Mouse (Mus musculus): Measurements from ENCODE around the gene Ncam1. TPM values are rescaled to one million over a fixed set of nuclear protein-coding genes. Genes with fewer than 3 reads are reported as not detected.

Gene Ncam1
- polyA plus RNA-seq, 1 experiment from 2014 or later: 126 TPM

GRCm38 (mm10) chr9:49542593-49542992 is 256.1 kb downstream of the Ncam1 start:
- 89% methylated on average over 4 of the region's 4 CpGs for WGBS
- H3K4me1 ChIP-seq (replicated peaks): peaks cover 22% of the 10 kb centered on the region
- DNase-seq (ENCODE audit: low spot score): no peak
- no peak overlapping the region for H3K4me3 ChIP-seq
- H3K27ac ChIP-seq: no peak overlapping the region
- H3K27me3 ChIP-seq (ENCODE audit: insufficient read depth, poor library complexity, severe bottlenecking): no peaks in the 10 kb centered on the region
- H3K9me3 ChIP-seq: no peaks in the 10 kb centered on the region
- H3K36me3 ChIP-seq: peaks cover 55% of the 10 kb centered on the region

GRCm38 (mm10) chr9:49537814-49538213 is 260.9 kb downstream of the Ncam1 start:
- 58% methylated on average over 6 of the region's 6 CpGs for WGBS
- no peak for DNase-seq (ENCODE audit: low spot score)
- Histone ChIP-seq H3K9me3 (no peaks in the 10 kb centered on the region), H3K27me3 (ENCODE audit: insufficient read depth, poor library complexity, severe bottlenecking) (no peaks in the 10 kb centered on the region), H3K36me3 (peaks cover 21% of the 10 kb centered on the region), H3K4me1 (replicated peaks) (peaks cover 65% of the 10 kb centered on the region), H3K4me3 (no peak overlapping the region), H3K27ac (peak overlapping the region; percentile 37)

DNA sequence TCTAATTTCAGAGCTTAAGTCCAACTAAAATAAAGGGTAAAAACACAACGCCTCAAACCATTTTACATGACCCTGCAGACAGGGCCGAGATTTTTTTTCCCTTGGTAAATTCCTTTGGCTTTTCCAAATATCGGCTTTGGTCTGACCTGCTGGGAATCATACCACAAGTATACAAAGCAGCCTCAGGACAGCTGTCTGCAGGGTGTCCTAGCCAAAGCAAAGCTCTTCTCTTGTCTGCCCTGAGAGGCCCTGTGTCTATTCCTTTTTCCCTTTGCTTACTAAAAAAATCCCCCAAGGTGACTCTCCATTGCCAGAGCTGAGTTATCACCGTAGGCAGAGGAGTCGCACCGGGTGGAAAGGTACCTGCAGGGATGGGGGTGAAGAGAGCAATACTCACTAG is 262.1 kb downstream of the Ncam1 start:
- no peak for DNase-seq (ENCODE audit: low spot score)
- Histone ChIP-seq H3K27ac (0 out of 2 replicates have a peak overlapping the region, but pooled peaks have one; percentile 9), H3K36me3 (peaks cover 9% of the 10 kb centered on the region), H3K27me3 (ENCODE audit: insufficient read depth, poor library complexity, severe bottlenecking) (no peaks in the 10 kb centered on the region), H3K9me3 (no peaks in the 10 kb centered on the region), H3K4me3 (no peak overlapping the region), H3K4me1 (replicated peaks) (peaks cover 65% of the 10 kb centered on the region)
- 61% methylated on average over 6 of the region's 6 CpGs for WGBS

DNA sequence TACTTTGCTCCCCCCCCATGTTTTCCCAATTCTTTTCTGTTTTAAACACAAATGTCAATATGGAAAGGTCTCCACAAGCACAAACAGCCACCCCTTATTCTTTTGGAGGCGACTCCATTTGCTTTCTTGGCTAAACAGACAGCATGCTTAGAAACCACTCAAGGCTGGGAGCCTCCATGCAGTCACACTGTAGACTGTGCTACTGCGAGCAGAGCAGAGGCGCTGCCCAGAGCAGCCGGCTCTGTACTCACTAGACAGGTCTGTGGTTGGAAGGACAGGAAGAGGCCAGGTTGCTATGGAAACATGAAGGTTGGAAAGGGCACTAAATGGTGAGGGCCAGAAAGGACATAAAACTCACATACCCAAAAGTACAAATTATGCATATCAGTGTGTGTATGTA is 263.8 kb downstream of the Ncam1 start:
- Histone ChIP-seq H3K4me1 (replicated peaks) (peaks cover 76% of the 10 kb centered on the region), H3K9me3 (no peaks in the 10 kb centered on the region), H3K27me3 (ENCODE audit: insufficient read depth, poor library complexity, severe bottlenecking) (no peaks in the 10 kb centered on the region), H3K36me3 (no peaks in the 10 kb centered on the region), H3K4me3 (no peak overlapping the region), H3K27ac (peak overlapping the region; percentile 77)
- DNase-seq (ENCODE audit: low spot score): no peak
- 49% methylated on average over 4 of the region's 4 CpGs for WGBS

DNA sequence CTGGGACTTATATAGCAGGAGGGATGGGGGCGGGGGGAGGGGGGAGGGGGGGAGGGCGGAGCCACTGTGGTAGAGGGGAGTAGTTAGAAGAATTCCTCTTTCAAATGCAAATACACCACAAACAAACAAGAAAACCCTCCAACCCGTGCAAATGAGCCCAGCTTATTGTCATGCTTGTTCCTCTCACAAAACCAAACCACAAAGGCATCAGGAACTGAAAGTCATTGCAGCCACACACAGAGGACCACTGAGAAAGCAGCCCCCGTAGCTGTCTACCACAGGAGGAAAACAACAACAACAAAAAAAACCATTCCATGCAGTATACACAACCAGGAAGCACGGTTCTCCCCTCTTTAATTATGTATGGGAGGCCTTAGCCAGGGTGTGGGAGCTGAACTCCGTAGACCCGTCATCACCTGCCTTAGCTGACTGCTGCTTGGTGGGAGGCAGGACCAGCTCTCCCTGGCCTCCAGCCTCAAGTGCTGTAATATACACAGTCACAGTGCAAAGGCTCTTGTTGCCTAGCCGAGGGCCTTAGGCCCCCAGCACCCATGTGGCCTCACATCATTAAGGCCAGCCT is 264.7 kb downstream of the Ncam1 start:
- Histone ChIP-seq H3K4me1 (replicated peaks) (peaks cover 68% of the 10 kb centered on the region), H3K27me3 (ENCODE audit: insufficient read depth, poor library complexity, severe bottlenecking) (no peaks in the 10 kb centered on the region), H3K4me3 (no peak overlapping the region), H3K36me3 (no peaks in the 10 kb centered on the region), H3K9me3 (no peaks in the 10 kb centered on the region), H3K27ac (peak overlapping the region; percentile 77)
- no peak for DNase-seq (ENCODE audit: low spot score)
- 17% methylated on average over 8 of the region's 8 CpGs for WGBS

DNA sequence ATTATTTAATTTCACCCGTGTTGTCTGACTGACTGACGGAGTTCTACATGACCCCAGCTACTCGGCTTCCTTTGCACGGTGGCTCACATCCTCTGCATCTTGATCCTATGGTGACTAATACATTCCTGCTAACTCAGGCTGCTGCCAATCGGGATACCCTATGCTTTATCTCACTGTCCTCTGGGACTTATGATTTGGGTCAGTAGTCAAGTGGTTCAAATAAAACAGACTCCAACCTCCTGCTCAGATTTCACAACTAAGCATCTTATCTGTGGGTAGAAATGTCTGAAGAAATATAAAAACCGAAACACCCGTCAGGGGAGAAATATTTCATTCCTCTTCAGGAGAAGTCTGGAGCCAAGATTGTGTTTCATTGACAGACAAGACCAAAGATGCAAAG is 265.3 kb downstream of the Ncam1 start:
- no peaks in the 10 kb centered on the region for H3K36me3 ChIP-seq
- no peak overlapping the region for H3K4me3 ChIP-seq
- DNase-seq (ENCODE audit: low spot score): no peak
- peaks cover 63% of the 10 kb centered on the region for H3K4me1 ChIP-seq (replicated peaks)
- WGBS: 79% methylated on average over 7 of the region's 7 CpGs
- no peak overlapping the region for H3K27ac ChIP-seq
- no peaks in the 10 kb centered on the region for H3K9me3 ChIP-seq
- no peaks in the 10 kb centered on the region for H3K27me3 ChIP-seq (ENCODE audit: insufficient read depth, poor library complexity, severe bottlenecking)

DNA sequence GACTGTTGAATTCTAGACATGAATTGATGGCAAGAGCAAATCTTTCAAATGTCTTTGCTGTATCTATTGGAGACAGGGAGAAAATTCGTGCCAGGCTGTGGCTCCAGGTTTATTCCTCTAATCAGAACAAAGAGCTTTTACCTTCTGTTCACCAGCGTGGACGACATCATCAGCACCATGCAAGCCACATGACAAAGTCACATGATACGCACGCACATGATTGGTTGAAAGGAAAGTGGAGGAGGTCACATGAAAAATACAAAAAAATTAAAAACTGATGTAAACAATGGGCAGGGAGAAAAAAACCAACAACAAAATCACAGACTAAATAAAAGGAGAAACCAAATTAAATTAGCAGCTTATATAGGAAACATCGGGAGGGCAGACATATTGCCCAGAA is 266.9 kb downstream of the Ncam1 start:
- no peak overlapping the region for H3K27ac ChIP-seq
- H3K27me3 ChIP-seq (ENCODE audit: insufficient read depth, poor library complexity, severe bottlenecking): no peaks in the 10 kb centered on the region
- H3K4me3 ChIP-seq: no peak overlapping the region
- peaks cover 52% of the 10 kb centered on the region for H3K4me1 ChIP-seq (replicated peaks)
- no peaks in the 10 kb centered on the region for H3K36me3 ChIP-seq
- no peak for DNase-seq (ENCODE audit: low spot score)
- 91% methylated on average over 6 of the region's 6 CpGs for WGBS
- no peaks in the 10 kb centered on the region for H3K9me3 ChIP-seq

DNA sequence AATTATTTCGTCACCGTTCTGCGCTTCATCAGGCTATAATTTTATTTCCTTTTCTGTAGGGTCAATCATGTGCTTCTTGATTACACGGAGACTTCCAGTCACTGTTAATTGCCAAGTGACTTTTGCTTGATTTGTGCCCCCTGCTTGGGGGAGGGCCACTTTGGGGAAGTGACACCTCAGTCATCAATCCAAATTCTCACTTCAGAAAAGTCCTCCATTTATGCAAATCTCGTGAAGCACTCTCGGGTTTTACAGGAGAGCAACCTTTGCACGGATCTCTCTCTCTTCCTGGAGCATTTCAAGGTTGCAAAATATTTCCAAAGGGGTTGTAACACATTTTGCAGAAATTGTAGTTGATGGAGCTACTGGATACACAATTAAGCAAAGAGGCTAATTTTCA is 267.5 kb downstream of the Ncam1 start:
- 66% methylated on average over 7 of the region's 7 CpGs for WGBS
- Histone ChIP-seq H3K4me3 (no peak overlapping the region), H3K4me1 (replicated peaks) (peaks cover 50% of the 10 kb centered on the region), H3K27ac (no peak overlapping the region), H3K27me3 (ENCODE audit: insufficient read depth, poor library complexity, severe bottlenecking) (no peaks in the 10 kb centered on the region), H3K36me3 (no peaks in the 10 kb centered on the region), H3K9me3 (no peaks in the 10 kb centered on the region)
- DNase-seq (ENCODE audit: low spot score): no peak

GRCm38 (mm10) chr9:49530739-49531138 is 268.0 kb downstream of the Ncam1 start:
- H3K27me3 ChIP-seq (ENCODE audit: insufficient read depth, poor library complexity, severe bottlenecking): no peaks in the 10 kb centered on the region
- H3K36me3 ChIP-seq: no peaks in the 10 kb centered on the region
- H3K4me1 ChIP-seq (replicated peaks): peaks cover 44% of the 10 kb centered on the region
- 32% methylated on average over 4 of the region's 4 CpGs for WGBS
- no peak overlapping the region for H3K4me3 ChIP-seq
- no peaks in the 10 kb centered on the region for H3K9me3 ChIP-seq
- DNase-seq (ENCODE audit: low spot score): no peak
- no peak overlapping the region for H3K27ac ChIP-seq

DNA sequence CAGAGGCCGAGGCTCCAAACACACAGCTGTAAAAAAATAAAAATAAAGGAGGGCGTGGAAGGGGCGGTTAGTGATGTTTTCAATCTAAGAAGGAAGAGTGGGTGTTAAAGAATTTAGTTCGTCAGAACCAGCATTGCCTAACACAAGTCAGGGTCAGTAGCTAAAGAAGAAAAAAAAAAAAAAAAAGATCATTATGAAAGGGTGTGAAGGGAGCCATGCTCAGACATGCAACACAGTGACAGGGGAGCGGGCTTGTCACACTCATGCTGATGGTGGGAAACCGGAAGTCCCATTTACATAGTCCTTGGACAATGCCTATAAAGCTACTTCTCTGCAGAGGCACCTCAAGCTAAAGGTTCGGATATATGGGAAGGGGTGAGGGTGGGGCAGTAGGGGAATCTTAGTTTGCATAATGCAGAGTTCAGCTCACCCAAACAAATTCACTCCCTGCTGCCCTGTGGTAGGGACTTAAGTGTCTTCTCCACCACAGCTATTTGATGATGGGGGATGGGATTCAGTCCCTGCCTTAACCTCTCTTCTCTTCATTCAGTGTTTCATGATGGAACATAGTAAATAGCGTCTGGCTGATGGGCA is 269.3 kb downstream of the Ncam1 start:
- no peaks in the 10 kb centered on the region for H3K9me3 ChIP-seq
- no peaks in the 10 kb centered on the region for H3K27me3 ChIP-seq (ENCODE audit: insufficient read depth, poor library complexity, severe bottlenecking)
- H3K4me3 ChIP-seq: no peak overlapping the region
- H3K36me3 ChIP-seq: no peaks in the 10 kb centered on the region
- WGBS: 76% methylated on average over 8 of the region's 8 CpGs
- peaks cover 38% of the 10 kb centered on the region for H3K4me1 ChIP-seq (replicated peaks)
- H3K27ac ChIP-seq: no peak overlapping the region
- DNase-seq (ENCODE audit: low spot score): no peak

DNA sequence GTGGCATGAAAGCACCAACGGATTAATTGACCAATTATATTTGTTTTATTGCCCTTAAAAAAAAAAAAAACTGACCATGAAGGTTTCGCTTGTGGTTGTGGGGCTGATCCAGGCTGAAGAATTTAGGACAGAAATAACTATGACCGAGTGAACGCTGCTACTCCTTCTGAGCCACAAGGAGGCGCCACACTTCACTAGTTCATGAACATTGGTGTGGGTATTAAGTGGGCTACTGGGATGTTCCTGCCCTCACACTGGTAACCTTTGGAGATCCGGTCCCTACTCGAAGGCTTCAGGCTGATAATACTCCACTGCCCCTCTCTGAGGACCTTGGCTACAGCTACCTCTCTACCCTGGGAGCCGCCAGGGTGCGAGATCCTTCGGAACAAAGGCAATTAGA is 269.8 kb downstream of the Ncam1 start:
- Histone ChIP-seq H3K4me3 (no peak overlapping the region), H3K9me3 (no peaks in the 10 kb centered on the region), H3K4me1 (replicated peaks) (peaks cover 33% of the 10 kb centered on the region), H3K36me3 (no peaks in the 10 kb centered on the region), H3K27me3 (ENCODE audit: insufficient read depth, poor library complexity, severe bottlenecking) (no peaks in the 10 kb centered on the region), H3K27ac (no peak overlapping the region)
- peak; percentile 37 for DNase-seq (ENCODE audit: low spot score)
- 59% methylated on average over 10 of the region's 10 CpGs for WGBS

- Histone ChIP-seq H3K4me3 (no peak overlapping the region), H3K27ac (no peak overlapping the region), H3K36me3 (no peaks in the 10 kb centered on the region), H3K4me1 (replicated peaks) (peaks cover 24% of the 10 kb centered on the region), H3K27me3 (ENCODE audit: insufficient read depth, poor library complexity, severe bottlenecking) (no peaks in the 10 kb centered on the region), H3K9me3 (no peaks in the 10 kb centered on the region)
- no peak for DNase-seq (ENCODE audit: low spot score)
- 82% methylated on average over 5 of the region's 5 CpGs for WGBS
Observed at GRCm38 (mm10) chr9:49528026-49528425, 270.7 kb downstream of the Ncam1 start.

GRCm38 (mm10) chr9:49527340-49527739 is 271.4 kb downstream of the Ncam1 start:
- H3K27ac ChIP-seq: peak overlapping the region; percentile 29; the same call in 1 of the 2 replicates
- WGBS: 64% methylated on average over 8 of the region's 8 CpGs
- no peak overlapping the region for H3K4me3 ChIP-seq
- no peaks in the 10 kb centered on the region for H3K36me3 ChIP-seq
- H3K27me3 ChIP-seq (ENCODE audit: insufficient read depth, poor library complexity, severe bottlenecking): no peaks in the 10 kb centered on the region
- no peak for DNase-seq (ENCODE audit: low spot score)
- H3K4me1 ChIP-seq (replicated peaks): peaks cover 23% of the 10 kb centered on the region
- H3K9me3 ChIP-seq: no peaks in the 10 kb centered on the region

DNA sequence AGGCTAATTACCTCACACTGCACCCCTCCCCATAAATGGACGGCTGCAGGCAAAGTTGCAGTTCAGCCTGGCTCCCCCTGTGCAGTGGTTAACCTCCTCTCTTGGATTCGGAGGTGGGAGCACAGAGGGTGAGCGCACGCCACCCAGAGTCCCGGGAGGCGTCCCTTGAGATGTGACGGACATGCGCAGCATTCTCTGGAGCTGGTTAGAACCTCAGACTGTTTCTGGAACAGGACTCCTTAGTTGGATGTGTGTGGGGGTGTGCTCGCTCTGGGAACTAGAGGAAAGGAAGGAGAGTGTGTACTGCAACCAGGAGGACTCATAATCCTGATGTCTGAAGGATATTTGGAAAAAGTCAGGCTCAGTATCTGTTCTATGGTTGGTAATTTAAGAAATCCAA is 274.0 kb downstream of the Ncam1 start:
- no peak overlapping the region for H3K27ac ChIP-seq
- H3K9me3 ChIP-seq: no peaks in the 10 kb centered on the region
- H3K4me3 ChIP-seq: no peak overlapping the region
- 72% methylated on average over 9 of the region's 9 CpGs for WGBS
- no peak for DNase-seq (ENCODE audit: low spot score)
- H3K36me3 ChIP-seq: peaks cover 5% of the 10 kb centered on the region
- H3K4me1 ChIP-seq (replicated peaks): peaks cover 12% of the 10 kb centered on the region
- no peaks in the 10 kb centered on the region for H3K27me3 ChIP-seq (ENCODE audit: insufficient read depth, poor library complexity, severe bottlenecking)

Data from hindbrain, embryonic 10.5 days (tissue).